Mouse (Mus musculus) testis, adult 2 months (tissue): ENCODE measurements around the gene Cpvl.

ENCODE experiments used
- CTCF ChIP-seq: fragments of 200-500 bp; IDR thresholded peaks from 2 replicates; pipeline ENCODE4 v1.5.1; 2012; ENCODE audit warnings: low read depth, mild to moderate bottlenecking, inconsistent platforms, low read length, moderate library complexity; ENCODE audit not compliant: control insufficient read depth, insufficient read depth, insufficient replicate concordance
- POLR2A ChIP-seq: fragments of 200-500 bp; IDR thresholded peaks from 2 replicates; pipeline ENCODE4 v1.6.1; 2012; ENCODE audit warnings: low read depth, mild to moderate bottlenecking, inconsistent platforms, low read length, moderate library complexity; ENCODE audit not compliant: control insufficient read depth

GRCm38 (mm10) chr6:53884931-53885330 lies 93.5 kb downstream of the Cpvl start:
- no peak for TF ChIP-seq CTCF
- TF ChIP-seq POLR2A: no peak
